Mouse (Mus musculus) lung, postnatal 14 days (tissue): ENCODE measurements at regions not wholly inside any gene's neighbourhood (a gene's known extent, or its start where the extent isn't known, plus 50 kb on each side); places are given as distances from the start of the nearest gene placed in this dataset.

ENCODE experiments used
- DNase-seq: peaks from one replicate; pipeline ENCODE4 v3.0.0; 2021

DNA sequence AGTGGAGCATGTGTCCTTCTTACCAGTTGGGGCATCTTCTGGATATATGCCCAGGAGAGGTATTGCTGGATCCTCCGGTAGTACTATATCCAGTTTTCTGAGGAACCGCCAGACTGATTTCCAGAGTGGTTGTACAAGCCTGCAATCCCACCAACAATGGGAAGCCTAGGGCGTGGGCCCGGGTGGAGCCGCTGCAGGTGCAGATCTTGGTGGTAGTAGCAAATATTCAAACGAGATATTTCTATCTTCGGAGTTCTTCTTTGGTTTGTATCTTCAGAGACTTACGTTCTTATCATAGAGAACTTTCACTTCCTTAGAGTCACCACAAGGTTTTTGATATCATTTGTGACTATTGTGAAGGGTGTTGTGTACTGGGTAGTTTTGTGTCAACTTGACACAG lies 60.2 kb upstream of the Btbd35f28 start:
- peak; percentile 30 for DNase-seq
